Mouse (Mus musculus) kidney, embryonic 16.5 days (tissue): ENCODE results near the gene Gm20388. TPM values are rescaled to one million over a fixed set of nuclear protein-coding genes. Genes with fewer than 3 reads are reported as not detected.

Source experiments
- ATAC-seq: fragments of 200-750 bp; cut with Nextera tagmentation; 2 replicates; pipeline ENCODE4 v1.8.0; 2017; ENCODE audit warnings: moderate TSS enrichment; ENCODE audit not compliant: low FRiP score, low TSS enrichment
- H3K27ac ChIP-seq: fragments of 300-500 bp; sonication (generic); 2 replicates; pipeline ENCODE4 v1.5.1; 2014; ENCODE audit warnings: low read length
- H3K27me3 ChIP-seq: fragments of 300-500 bp; sonication (generic); 2 replicates; pipeline ENCODE4 v1.6.1; 2014; ENCODE audit warnings: low read length, control low read depth, mixed read lengths; ENCODE audit not compliant: insufficient read depth
- H3K36me3 ChIP-seq: fragments of 300-500 bp; sonication (generic); 2 replicates; pipeline ENCODE4 v1.6.1; 2014; ENCODE audit warnings: low read length, control low read depth, mixed read lengths; ENCODE audit not compliant: insufficient read depth
- H3K4me1 ChIP-seq: fragments of 300-500 bp; sonication (generic); 2 replicates; pipeline ENCODE4 v1.6.1; 2014; ENCODE audit warnings: low read length, control low read depth, mixed read lengths; ENCODE audit not compliant: insufficient read depth
- H3K4me2 ChIP-seq: fragments of 300-500 bp; sonication (generic); replicated peaks from 2 replicates; pipeline ENCODE4 v1.6.1; 2014; ENCODE audit warnings: low read depth, low read length
- H3K4me3 ChIP-seq: fragments of 300-500 bp; sonication (generic); 2 replicates; pipeline ENCODE4 v1.5.1; 2014; ENCODE audit warnings: mild to moderate bottlenecking, low read length
- H3K9ac ChIP-seq: fragments of 300-500 bp; sonication (generic); replicated peaks from 2 replicates; pipeline ENCODE4 v1.6.1; 2014; ENCODE audit warnings: low read length
- H3K9me3 ChIP-seq: fragments of 300-500 bp; sonication (generic); 2 replicates; pipeline ENCODE4 v1.6.1; 2016; ENCODE audit warnings: low read length, control low read depth
- WGBS: fragments of 180-500 bp; shearing (Covaris S2); extraction: QIAGEN DNeasy Blood & Tissue Kit; methylation state at CpG from one replicate; pipeline ENCODE4 v1.1.7; 2014; 5-methylcytosine and 5-hydroxymethylcytosine counted together
- polyA plus RNA-seq: library from polyadenylated mRNA; unstranded; fragments of >200 nt; fragmentation: Nextera tagmentation; extraction: Ambion mirVana; gene quantifications from 2 replicates; pipeline ENCODE4 v1.2.1, GENCODE M21; 2015

Gm20388 gene
- polyA plus RNA-seq, 1 experiment from 2014 or later = 7.7 TPM

- 78% methylated on average over 8 of the region's 8 CpGs for WGBS
- H3K4me3 ChIP-seq = no peak overlapping the region
- peaks cover 16% of the 10 kb centered on the region for H3K4me1 ChIP-seq
- no peaks in the 10 kb centered on the region for H3K36me3 ChIP-seq
- no peak overlapping the region for H3K27ac ChIP-seq
- no peaks in the 10 kb centered on the region for H3K27me3 ChIP-seq
- no peaks in the 10 kb centered on the region for H3K9me3 ChIP-seq
- no peak overlapping the region for H3K4me2 ChIP-seq
- no peak overlapping the region for H3K9ac ChIP-seq
- ATAC-seq = no peak
Measured at GRCm38 (mm10) chr8:121943716-121944115, 2033.1 kb downstream of the Gm20388 start.

- H3K4me1 ChIP-seq = peaks cover 19% of the 10 kb centered on the region
- no peaks in the 10 kb centered on the region for H3K36me3 ChIP-seq
- no peak for ATAC-seq
- no peak within 1 kb of the TSS; the same call in 1 of the 2 replicates for H3K9ac ChIP-seq
- H3K4me3 ChIP-seq = no peak within 1 kb of the TSS
- H3K4me2 ChIP-seq = no peak within 1 kb of the TSS
- H3K9me3 ChIP-seq = no peaks in the 10 kb centered on the region
- no peak within 1 kb of the TSS for H3K27ac ChIP-seq
- no peaks in the 10 kb centered on the region for H3K27me3 ChIP-seq
Measured at GRCm38 (mm10) chr8:121944831-121945230, 2034.2 kb downstream of the Gm20388 start, which contains the start of gene Car5a. Gene Car5a, minus strand, starts transcription at chr8:121944904.

- Histone ChIP-seq H3K27me3 (no peaks in the 10 kb centered on the region), H3K4me2 (no peak overlapping the region), H3K4me1 (peaks cover 21% of the 10 kb centered on the region), H3K4me3 (no peak overlapping the region), H3K36me3 (no peaks in the 10 kb centered on the region), H3K9ac (no peak overlapping the region), H3K27ac (no peak overlapping the region), H3K9me3 (no peaks in the 10 kb centered on the region)
- WGBS = 84% methylated on average over 7 of the region's 7 CpGs
- no peak for ATAC-seq
Measured at GRCm38 (mm10) chr8:121946351-121946750, 2035.7 kb downstream of the Gm20388 start.

- ATAC-seq = no peak
- no peaks in the 10 kb centered on the region for H3K27me3 ChIP-seq
- peak overlapping the region; percentile 45 for H3K4me3 ChIP-seq
- no peaks in the 10 kb centered on the region for H3K9me3 ChIP-seq
- H3K27ac ChIP-seq = peak overlapping the region; percentile 94
- 32% methylated on average over 19 of the region's 19 CpGs for WGBS
- H3K4me1 ChIP-seq = peaks cover 29% of the 10 kb centered on the region
- peak overlapping the region; percentile 73 for H3K9ac ChIP-seq
- no peaks in the 10 kb centered on the region for H3K36me3 ChIP-seq
- H3K4me2 ChIP-seq = peak overlapping the region; percentile 79
Measured at GRCm38 (mm10) chr8:121947047-121947752, 2036.6 kb downstream of the Gm20388 start.

GRCm38 (mm10) chr8:121947753-121948141 lies 2037.1 kb downstream of the Gm20388 start:
- no peaks in the 10 kb centered on the region for H3K9me3 ChIP-seq
- H3K4me2 ChIP-seq = peak overlapping the region; percentile 79
- no peaks in the 10 kb centered on the region for H3K27me3 ChIP-seq
- WGBS = under 1% methylated on average over 18 of the region's 18 CpGs
- H3K9ac ChIP-seq = peak overlapping the region; percentile 73
- H3K27ac ChIP-seq = peak overlapping the region; percentile 94
- peak; percentile 44 for ATAC-seq
- peak overlapping the region; percentile 45 for H3K4me3 ChIP-seq
- H3K4me1 ChIP-seq = peaks cover 35% of the 10 kb centered on the region
- H3K36me3 ChIP-seq = no peaks in the 10 kb centered on the region

- Histone ChIP-seq H3K27ac (peak overlapping the region; percentile 94), H3K9ac (peak overlapping the region; percentile 73), H3K4me3 (peak overlapping the region; percentile 45), H3K9me3 (no peaks in the 10 kb centered on the region), H3K36me3 (0 out of 2 replicates have a peak, but pooled peaks cover 2% of the 10 kb centered on the region), H3K4me1 (peaks cover 43% of the 10 kb centered on the region), H3K27me3 (no peaks in the 10 kb centered on the region), H3K4me2 (peak overlapping the region; percentile 79)
- ATAC-seq = no peak
- WGBS = 56% methylated on average over 19 of the region's 19 CpGs
Measured at GRCm38 (mm10) chr8:121948321-121949145, 2037.9 kb downstream of the Gm20388 start.

- WGBS = 57% methylated on average over 6 of the region's 6 CpGs
- Histone ChIP-seq H3K27ac (peak within 1 kb of the TSS; percentile 94), H3K4me1 (peaks cover 49% of the 10 kb centered on the region), H3K4me3 (peak within 1 kb of the TSS; percentile 97), H3K4me2 (peak within 1 kb of the TSS; percentile 90), H3K27me3 (no peaks in the 10 kb centered on the region), H3K36me3 (0 out of 2 replicates have a peak, but pooled peaks cover 2% of the 10 kb centered on the region), H3K9me3 (no peaks in the 10 kb centered on the region), H3K9ac (peak within 1 kb of the TSS; percentile 99)
- ATAC-seq = no peak; the same call in 1 of the 2 replicates
Measured at GRCm38 (mm10) chr8:121949222-121949800, 2038.7 kb downstream of the Gm20388 start, which contains the start of gene Banp. Gene Banp, plus strand, starts transcription at chr8:121949750.

GRCm38 (mm10) chr8:121949941-121950748 lies 2039.5 kb downstream of the Gm20388 start:
- Histone ChIP-seq H3K27me3 (no peaks in the 10 kb centered on the region), H3K4me1 (peaks cover 57% of the 10 kb centered on the region), H3K4me3 (peak overlapping the region; percentile 97), H3K27ac (peak overlapping the region; percentile 93), H3K4me2 (peak overlapping the region; percentile 90), H3K9me3 (no peaks in the 10 kb centered on the region), H3K9ac (peak overlapping the region; percentile 99), H3K36me3 (0 out of 2 replicates have a peak, but pooled peaks cover 5% of the 10 kb centered on the region)
- peak; percentile 96 for ATAC-seq
- under 1% methylated on average over 63 of the region's 66 CpGs for WGBS
